Mouse (Mus musculus): ENCODE data around the gene Cldn1. TPM values are rescaled to one million over a fixed set of nuclear protein-coding genes. Genes with fewer than 3 reads are reported as not detected.

Gene Cldn1
- total RNA-seq, 2 experiments from 2014 or later, result 1.5 to 1.6 TPM

- DNase-seq (ENCODE audit: extremely low spot score in 1 of 2, low spot score in 1 of 2), result no peak
Observed at GRCm38 (mm10) chr16:26309402-26309801, 62.2 kb downstream of the Cldn1 start.

Other genes starting within 250 kb of the Cldn1 start
- not detected for gene Cldn16, start 91.3 kb upstream of the Cldn1 start, total RNA-seq (2021)
- not detected for gene Tmem207, start 154.9 kb upstream of the Cldn1 start, total RNA-seq (2021)
- gene Il1rap, start 209.9 kb upstream of the Cldn1 start, total RNA-seq (2021), result 10 to 100 TPM; 63.8 to 78.6 TPM

All from layer of hippocampus, postnatal 25 days (tissue).